Mouse (Mus musculus) ES-E14 (cell line): Measurements from ENCODE around the gene Qars.

Source experiments
- CHD2 ChIP-seq: IDR thresholded peaks from 2 replicates; pipeline ENCODE4 v1.6.1; 2014; ENCODE audit warnings: mild to moderate bottlenecking, low read depth, low read length, inconsistent platforms
- HCFC1 ChIP-seq: IDR thresholded peaks from 2 replicates; pipeline ENCODE4 v1.6.1; 2012; ENCODE audit warnings: low read length, inconsistent platforms, borderline replicate concordance; ENCODE audit not compliant: insufficient read depth
- MAFK ChIP-seq: IDR thresholded peaks from 2 replicates; pipeline ENCODE4 v1.6.1; 2014; ENCODE audit warnings: mild to moderate bottlenecking, low read depth, low read length, inconsistent platforms; ENCODE audit not compliant: insufficient read depth
- ZC3H11A ChIP-seq: IDR thresholded peaks from 2 replicates; pipeline ENCODE4 v1.6.1; 2012; ENCODE audit warnings: low read depth, mild to moderate bottlenecking, inconsistent platforms, low read length, borderline replicate concordance
- ZNF384 ChIP-seq: IDR thresholded peaks from 2 replicates; pipeline ENCODE4 v1.6.1; 2012; ENCODE audit warnings: low read depth, low read length, inconsistent platforms

- no peak for TF ChIP-seq ZC3H11A
- TF ChIP-seq HCFC1 = no peak
- no peak for TF ChIP-seq MAFK
- TF ChIP-seq ZNF384 = no peak
- no peak for TF ChIP-seq CHD2
Observed at GRCm38 (mm10) chr9:108489702-108490558, 17.6 kb upstream of the Qars start.
